Mouse (Mus musculus) limb, embryonic 13.5 days (tissue): ENCODE measurements around the gene Tex264. TPM values are rescaled to one million over a fixed set of nuclear protein-coding genes. Genes with fewer than 3 reads are reported as not detected.

Experiments used
- ATAC-seq: fragments of 200-750 bp; cut with Nextera tagmentation; 2 replicates; pipeline ENCODE4 v1.8.0; 2017; ENCODE audit warnings: low read depth, moderate number of reproducible peaks, moderate TSS enrichment; ENCODE audit not compliant: low FRiP score
- H3K27ac ChIP-seq: fragments of 300-500 bp; sonication (generic); 2 replicates; pipeline ENCODE4 v1.5.1; 2015; ENCODE audit warnings: inconsistent platforms, mild to moderate bottlenecking, moderate library complexity
- H3K27me3 ChIP-seq: fragments of 300-500 bp; sonication (generic); 2 replicates; pipeline ENCODE4 v1.6.1; 2015; ENCODE audit warnings: mild to moderate bottlenecking, inconsistent platforms
- H3K36me3 ChIP-seq: fragments of 300-500 bp; sonication (generic); 2 replicates; pipeline ENCODE4 v1.6.1; 2015; ENCODE audit warnings: inconsistent platforms, mild to moderate bottlenecking, moderate library complexity
- H3K4me1 ChIP-seq: fragments of 300-500 bp; sonication (generic); 2 replicates; pipeline ENCODE4 v1.6.1; 2015; ENCODE audit warnings: inconsistent platforms
- H3K4me2 ChIP-seq: fragments of 300-500 bp; sonication (generic); replicated peaks from 2 replicates; pipeline ENCODE4 v1.6.1; 2015; ENCODE audit warnings: inconsistent platforms, mild to moderate bottlenecking, moderate library complexity
- H3K4me3 ChIP-seq: fragments of 300-500 bp; sonication (generic); 2 replicates; pipeline ENCODE4 v1.5.1; 2015; ENCODE audit warnings: moderate library complexity, mild to moderate bottlenecking, inconsistent platforms
- H3K9ac ChIP-seq: fragments of 300-500 bp; sonication (generic); 2 replicates; pipeline ENCODE4 v1.6.1; 2015; ENCODE audit warnings: mild to moderate bottlenecking, inconsistent platforms
- H3K9me3 ChIP-seq: fragments of 300-500 bp; sonication (generic); 2 replicates; pipeline ENCODE4 v1.6.1; 2016; ENCODE audit warnings: inconsistent platforms
- WGBS: fragments of 180-500 bp; shearing (Covaris S2); methylation state at CpG from one replicate; pipeline ENCODE4 v1.1.7; 2015; 5-methylcytosine and 5-hydroxymethylcytosine counted together
- polyA plus RNA-seq: library from polyadenylated mRNA; unstranded; fragments of >200 nt; fragmentation: Nextera tagmentation; extraction: Ambion mirVana; gene quantifications from 2 replicates; pipeline ENCODE4 v1.2.1, GENCODE M21; 2015

The Tex264 gene
- polyA plus RNA-seq, 1 experiment from 2014 or later, result 61.5 TPM

GRCm38 (mm10) chr9:106684918-106685248 is 844 bp downstream of the Tex264 start:
- Histone ChIP-seq H3K4me2 (peak overlapping the region; percentile 94), H3K27ac (peak overlapping the region; percentile 83; the same call in 1 of the 2 replicates), H3K27me3 (no peaks in the 10 kb centered on the region), H3K4me1 (peaks cover 22% of the 10 kb centered on the region), H3K9me3 (no peaks in the 10 kb centered on the region), H3K4me3 (peak overlapping the region; percentile 73), H3K9ac (peak overlapping the region; percentile 79), H3K36me3 (peaks cover 23% of the 10 kb centered on the region)
- ATAC-seq, result peak; percentile 4; the same call in 1 of the 2 replicates
- 4% methylated on average over 13 of the region's 14 CpGs for WGBS

DNA sequence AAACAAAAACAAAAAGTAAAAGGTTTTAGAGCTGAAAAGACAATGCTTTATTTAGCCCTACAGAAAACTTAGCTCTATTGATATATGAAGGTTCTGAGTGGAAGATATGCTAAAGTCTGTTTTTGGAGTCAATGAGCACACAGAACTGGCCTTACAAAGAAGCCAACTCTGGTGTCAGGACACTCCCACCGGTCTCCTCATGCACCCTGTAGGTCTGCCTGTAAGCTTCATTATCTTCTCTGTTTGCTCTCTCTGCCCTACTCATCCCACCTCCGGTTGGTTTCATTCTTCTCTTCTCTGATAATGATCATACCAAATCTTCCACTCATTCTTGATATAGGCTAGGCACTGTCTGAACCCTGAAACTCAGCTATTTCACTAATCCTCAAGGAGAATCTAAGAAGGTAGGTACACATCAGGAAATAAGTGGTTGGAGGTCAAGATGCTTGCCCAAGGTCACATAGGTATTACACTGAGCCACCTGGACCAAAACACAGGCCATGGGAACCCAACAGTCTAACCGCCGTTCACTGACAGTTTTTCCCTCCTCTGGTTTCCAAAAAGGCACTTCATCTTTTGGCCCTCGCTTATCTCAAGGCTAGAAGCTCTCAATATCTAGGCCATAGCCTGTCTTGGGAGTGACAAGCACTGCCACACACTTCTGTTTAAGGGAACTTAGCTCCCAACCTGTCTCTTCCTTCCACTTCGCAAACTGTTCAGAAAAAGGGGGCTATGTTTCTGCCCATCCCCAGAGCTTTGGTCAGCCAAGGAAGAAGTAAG is 1.4 kb downstream of the Tex264 start:
- no peak overlapping the region for H3K27ac ChIP-seq
- H3K9ac ChIP-seq, result peak overlapping the region; percentile 79
- H3K27me3 ChIP-seq, result no peaks in the 10 kb centered on the region
- peak overlapping the region; percentile 94 for H3K4me2 ChIP-seq
- peaks cover 29% of the 10 kb centered on the region for H3K36me3 ChIP-seq
- peak overlapping the region; percentile 73 for H3K4me3 ChIP-seq
- H3K4me1 ChIP-seq, result peaks cover 22% of the 10 kb centered on the region
- WGBS, result 71% methylated on average over 6 of the region's 6 CpGs
- no peaks in the 10 kb centered on the region for H3K9me3 ChIP-seq
- no peak for ATAC-seq

DNA sequence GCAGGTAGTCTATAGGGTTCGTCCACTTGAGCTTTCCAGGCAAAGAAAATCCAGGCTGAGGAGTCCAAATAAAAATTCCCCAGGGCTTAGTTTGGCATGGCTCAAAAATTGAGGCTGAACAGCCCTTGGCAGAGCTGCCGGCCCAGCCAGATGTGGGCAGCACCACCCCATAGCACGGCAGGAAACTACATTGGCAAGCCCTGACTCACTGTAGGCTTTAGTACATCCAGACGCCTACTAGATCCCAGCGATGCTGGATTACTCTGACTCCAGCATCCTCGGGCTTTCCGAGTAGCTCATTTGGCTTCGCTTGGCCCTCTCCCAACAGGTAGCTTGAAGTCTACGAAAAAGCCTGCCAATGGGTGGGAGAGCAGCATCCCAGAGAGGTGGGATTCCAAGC is 4.7 kb downstream of the Tex264 start:
- Histone ChIP-seq H3K27me3 (no peaks in the 10 kb centered on the region), H3K4me3 (no peak overlapping the region), H3K27ac (no peak overlapping the region), H3K9ac (no peak overlapping the region), H3K36me3 (peaks cover 56% of the 10 kb centered on the region), H3K9me3 (no peaks in the 10 kb centered on the region), H3K4me2 (no peak overlapping the region), H3K4me1 (peaks cover 12% of the 10 kb centered on the region)
- 80% methylated on average over 9 of the region's 9 CpGs for WGBS
- ATAC-seq, result no peak

DNA sequence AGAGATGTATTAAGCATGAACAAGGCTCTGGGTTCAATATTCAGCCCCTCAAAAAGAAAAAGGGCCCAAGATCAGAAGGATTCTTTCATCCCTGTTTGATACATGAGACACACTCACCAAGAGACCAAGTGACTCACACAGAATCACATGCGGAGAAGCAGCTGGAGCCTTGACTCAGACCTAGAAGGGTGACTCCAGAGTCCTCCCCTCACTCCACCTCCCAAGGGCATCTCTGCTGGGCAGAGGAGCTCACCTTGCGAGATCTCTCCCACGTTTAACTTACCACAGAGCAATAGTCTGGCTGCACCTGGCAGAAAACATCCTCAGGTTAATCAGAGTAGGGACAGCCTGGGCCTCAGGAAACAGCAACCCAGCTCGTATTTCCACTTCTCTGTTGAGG is 7.5 kb downstream of the Tex264 start:
- no peak overlapping the region for H3K9ac ChIP-seq
- no peak overlapping the region for H3K27ac ChIP-seq
- no peaks in the 10 kb centered on the region for H3K4me1 ChIP-seq
- no peak overlapping the region for H3K4me2 ChIP-seq
- WGBS, result 68% methylated on average over 4 of the region's 4 CpGs
- no peak for ATAC-seq
- no peaks in the 10 kb centered on the region for H3K9me3 ChIP-seq
- no peak overlapping the region for H3K4me3 ChIP-seq
- peaks cover 72% of the 10 kb centered on the region for H3K36me3 ChIP-seq
- no peaks in the 10 kb centered on the region for H3K27me3 ChIP-seq

DNA sequence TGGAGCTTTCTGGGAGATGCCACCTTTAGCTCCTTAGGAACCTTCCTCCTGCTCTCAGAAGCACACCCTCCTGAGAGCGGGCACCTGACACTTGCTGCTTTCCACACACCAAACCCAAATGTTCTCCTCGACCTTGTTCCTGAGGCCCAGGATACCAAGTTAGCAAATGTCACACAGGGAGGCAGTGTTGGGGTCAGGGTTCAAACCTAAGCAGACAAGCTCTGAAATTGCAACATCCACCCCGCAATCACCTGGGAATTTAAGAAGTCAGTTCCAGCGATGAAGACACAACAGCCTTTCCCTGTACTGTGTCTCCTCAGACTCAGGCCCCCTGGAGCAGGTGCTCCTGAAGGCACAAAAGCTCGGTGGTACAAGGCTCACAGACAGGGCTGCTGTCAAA is 8.0 kb downstream of the Tex264 start:
- H3K4me2 ChIP-seq, result no peak overlapping the region
- WGBS, result 91% methylated on average over 5 of the region's 5 CpGs
- H3K27ac ChIP-seq, result no peak overlapping the region
- ATAC-seq, result no peak
- no peak overlapping the region for H3K9ac ChIP-seq
- no peak overlapping the region for H3K4me3 ChIP-seq
- H3K4me1 ChIP-seq, result no peaks in the 10 kb centered on the region
- H3K9me3 ChIP-seq, result no peaks in the 10 kb centered on the region
- no peaks in the 10 kb centered on the region for H3K27me3 ChIP-seq
- H3K36me3 ChIP-seq, result peaks cover 77% of the 10 kb centered on the region

- H3K27ac ChIP-seq, result no peak overlapping the region
- no peaks in the 10 kb centered on the region for H3K9me3 ChIP-seq
- WGBS, result 84% methylated on average over 4 of the region's 4 CpGs
- no peak for ATAC-seq
- peaks cover 83% of the 10 kb centered on the region for H3K36me3 ChIP-seq
- H3K27me3 ChIP-seq, result no peaks in the 10 kb centered on the region
- no peak overlapping the region for H3K9ac ChIP-seq
- H3K4me1 ChIP-seq, result no peaks in the 10 kb centered on the region
- no peak overlapping the region for H3K4me3 ChIP-seq
- H3K4me2 ChIP-seq, result no peak overlapping the region
These were observed 9.2 kb downstream of the Tex264 start for GRCm38 (mm10) chr9:106676571-106676970.

DNA sequence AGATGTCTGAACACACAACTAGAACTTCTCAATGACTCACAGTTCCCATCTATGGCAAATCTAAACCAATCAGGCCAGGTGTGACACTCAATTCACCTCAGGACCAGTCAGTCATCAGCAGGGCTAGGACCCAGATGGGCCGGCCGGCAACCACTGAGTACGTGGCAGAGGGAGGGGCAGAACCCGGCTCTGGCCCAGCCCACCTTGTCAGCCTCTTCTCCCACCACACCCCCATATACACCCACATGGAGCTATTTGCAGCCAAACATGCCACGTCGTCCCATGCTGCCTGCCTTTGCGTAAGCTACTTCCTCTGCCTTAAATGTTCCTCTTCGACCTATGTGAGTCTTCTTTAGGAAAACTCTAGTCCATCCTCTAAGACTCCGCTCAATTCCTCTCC is 9.8 kb downstream of the Tex264 start:
- WGBS, result 67% methylated on average over 9 of the region's 9 CpGs
- 0 out of 2 replicates have a peak, but pooled peaks have one; percentile 41 for ATAC-seq
- Histone ChIP-seq H3K4me2 (no peak overlapping the region), H3K4me1 (no peaks in the 10 kb centered on the region), H3K27ac (no peak overlapping the region), H3K4me3 (no peak overlapping the region), H3K9ac (no peak overlapping the region), H3K9me3 (no peaks in the 10 kb centered on the region), H3K36me3 (peaks cover 83% of the 10 kb centered on the region), H3K27me3 (no peaks in the 10 kb centered on the region)

DNA sequence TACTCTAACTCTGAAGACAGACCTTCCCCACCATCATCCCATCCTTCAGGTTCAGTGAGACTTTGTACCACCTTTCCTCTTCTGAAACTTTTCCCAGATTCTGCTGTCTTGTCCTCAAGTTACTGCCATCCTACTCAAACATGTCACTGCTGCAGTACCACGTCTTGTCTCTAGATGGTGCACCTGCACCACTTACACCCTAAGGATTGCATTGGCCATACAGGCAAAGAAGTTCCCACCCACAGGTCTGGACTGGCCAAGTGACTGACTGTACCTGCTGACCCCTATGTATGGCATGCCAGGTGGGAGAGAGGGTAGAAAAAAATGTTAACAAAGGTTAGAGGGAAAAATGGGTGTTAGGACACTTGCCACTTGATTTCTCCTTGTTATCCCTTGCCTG is 10.2 kb downstream of the Tex264 start:
- Histone ChIP-seq H3K36me3 (peaks cover 83% of the 10 kb centered on the region), H3K9me3 (no peaks in the 10 kb centered on the region), H3K4me2 (no peak overlapping the region), H3K9ac (no peak overlapping the region), H3K4me3 (no peak overlapping the region), H3K27ac (no peak overlapping the region), H3K4me1 (no peaks in the 10 kb centered on the region), H3K27me3 (no peaks in the 10 kb centered on the region)
- ATAC-seq, result peak; percentile 71; the same call in 1 of the 2 replicates
- 0% methylated on average over 1 of the region's 1 CpGs for WGBS

DNA sequence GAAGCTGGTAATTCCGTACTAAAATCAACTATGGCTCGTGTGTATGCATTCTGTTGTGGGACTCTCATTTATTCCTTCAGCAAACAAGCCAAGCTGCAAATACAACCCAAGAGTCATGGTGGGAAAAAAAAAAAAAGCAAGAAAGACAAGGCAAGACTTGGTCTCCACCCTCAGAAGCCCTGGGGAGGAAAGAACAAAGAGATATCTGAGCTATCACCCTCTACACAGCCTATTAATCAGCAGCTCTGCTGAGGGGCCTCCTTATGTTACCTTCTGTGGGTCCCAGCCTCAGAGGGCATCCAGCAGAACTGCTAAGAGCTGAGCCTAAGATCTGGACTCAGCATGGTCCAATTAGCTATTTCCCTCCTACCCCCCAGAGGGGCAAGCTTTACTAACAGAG is 11.9 kb downstream of the Tex264 start:
- Histone ChIP-seq H3K4me3 (no peak overlapping the region), H3K4me1 (no peaks in the 10 kb centered on the region), H3K27me3 (no peaks in the 10 kb centered on the region), H3K27ac (no peak overlapping the region), H3K9me3 (no peaks in the 10 kb centered on the region), H3K4me2 (no peak overlapping the region), H3K9ac (no peak overlapping the region; the same call in 1 of the 2 replicates), H3K36me3 (peaks cover 83% of the 10 kb centered on the region)
- WGBS, result 84% methylated on average over 2 of the region's 2 CpGs
- no peak for ATAC-seq

GRCm38 (mm10) chr9:106664856-106665255 is 20.9 kb downstream of the Tex264 start:
- Histone ChIP-seq H3K36me3 (peaks cover 97% of the 10 kb centered on the region), H3K4me3 (no peak overlapping the region), H3K27me3 (no peaks in the 10 kb centered on the region), H3K9ac (no peak overlapping the region), H3K4me2 (no peak overlapping the region), H3K27ac (no peak overlapping the region), H3K9me3 (no peaks in the 10 kb centered on the region), H3K4me1 (no peaks in the 10 kb centered on the region)
- ATAC-seq, result no peak
- 68% methylated on average over 6 of the region's 6 CpGs for whole genome bisulfite sequencing

- Histone ChIP-seq H3K9ac (no peak overlapping the region), H3K27ac (no peak overlapping the region), H3K4me1 (no peaks in the 10 kb centered on the region), H3K4me3 (no peak overlapping the region), H3K36me3 (peaks cover 97% of the 10 kb centered on the region), H3K4me2 (no peak overlapping the region), H3K9me3 (no peaks in the 10 kb centered on the region), H3K27me3 (no peaks in the 10 kb centered on the region)
- 74% methylated on average over 4 of the region's 4 CpGs for WGBS
- ATAC-seq, result no peak
These were observed 21.3 kb downstream of the Tex264 start for GRCm38 (mm10) chr9:106664433-106664832.

- Histone ChIP-seq H3K36me3 (peaks cover 97% of the 10 kb centered on the region), H3K9ac (no peak overlapping the region), H3K4me3 (no peak overlapping the region), H3K9me3 (no peaks in the 10 kb centered on the region), H3K4me1 (no peaks in the 10 kb centered on the region), H3K4me2 (no peak overlapping the region), H3K27me3 (no peaks in the 10 kb centered on the region), H3K27ac (no peak overlapping the region)
- ATAC-seq, result no peak
- WGBS, result 79% methylated on average over 6 of the region's 6 CpGs
These were observed 22.5 kb downstream of the Tex264 start for GRCm38 (mm10) chr9:106663200-106663599.

DNA sequence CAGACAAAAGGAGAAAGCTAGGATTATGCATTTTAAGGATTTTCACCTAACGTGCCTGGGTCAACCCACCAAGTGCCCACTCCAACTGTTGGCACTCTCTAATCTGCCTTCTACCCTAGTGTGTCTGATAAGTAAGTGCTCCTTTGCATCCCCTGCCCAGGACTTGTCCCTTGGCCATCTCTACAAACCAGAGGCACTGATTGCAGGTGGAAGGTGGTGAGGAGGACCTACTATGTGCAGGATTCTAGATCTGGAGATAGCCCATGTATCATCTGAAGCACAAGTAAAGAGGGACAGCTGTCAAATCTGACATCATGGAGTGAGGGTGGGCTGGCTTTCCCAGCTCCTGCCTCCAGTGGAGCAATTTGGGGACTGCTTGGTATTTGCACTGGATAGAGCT is 25.8 kb downstream of the Tex264 start:
- peaks cover 8% of the 10 kb centered on the region for H3K4me1 ChIP-seq
- H3K4me3 ChIP-seq, result no peak overlapping the region
- 95% methylated on average over 1 of the region's 1 CpGs for WGBS
- no peaks in the 10 kb centered on the region for H3K9me3 ChIP-seq
- peaks cover 24% of the 10 kb centered on the region for H3K27me3 ChIP-seq
- ATAC-seq, result no peak
- H3K4me2 ChIP-seq, result no peak overlapping the region
- H3K9ac ChIP-seq, result no peak overlapping the region
- peaks cover 72% of the 10 kb centered on the region for H3K36me3 ChIP-seq
- no peak overlapping the region for H3K27ac ChIP-seq
